Mouse (Mus musculus) stomach, postnatal 0 days (tissue): ENCODE measurements around the gene Magoh.

Source experiments
- CTCF ChIP-seq: IDR thresholded peaks from 2 replicates; pipeline ENCODE4 v1.5.1; 2016; ENCODE audit warnings: antibody characterized with exemption, low read depth, mild to moderate bottlenecking, moderate library complexity
- EP300 ChIP-seq: optimal IDR thresholded peaks from 2 replicates; pipeline ENCODE3; 2016; ENCODE audit warnings: antibody characterized with exemption

GRCm38 (mm10) chr4:107834643-107835314 is 44.8 kb upstream of the Magoh start:
- TF ChIP-seq CTCF (no peak), EP300 (no peak)
